Mouse (Mus musculus) ES-E14 (cell line): ENCODE data around the gene Gli3. TPM values are rescaled to one million over a fixed set of nuclear protein-coding genes. Genes with fewer than 3 reads are reported as not detected.

Experiments used
- DNase-seq: peaks from one replicate; pipeline ENCODE4 v3.0.0-alpha.2; 2013; ENCODE audit warnings: low read depth, low spot score
- H3K27ac ChIP-seq: 2 replicates; pipeline ENCODE4 v1.5.1; 2012; ENCODE audit warnings: low read depth, mild to moderate bottlenecking, low read length, moderate library complexity, mixed read lengths; ENCODE audit not compliant: poor library complexity, insufficient read depth, severe bottlenecking
- H3K36me3 ChIP-seq: 2 replicates; pipeline ENCODE4 v1.6.1; 2012; ENCODE audit warnings: mild to moderate bottlenecking, low read length, moderate library complexity, mixed read lengths; ENCODE audit not compliant: control insufficient read depth, poor library complexity, insufficient read depth, severe bottlenecking
- H3K4me1 ChIP-seq, 2 experiments: fragments of 150-350 bp in 1 of 2; sonication (generic) in 1 of 2; 2 replicates each; pipeline ENCODE4 v1.6.1; 2012; ENCODE audit warnings: low read length in 2 of 2, mild to moderate bottlenecking in 1 of 2, mixed read lengths in 1 of 2; ENCODE audit not compliant: control insufficient read depth in 2 of 2, insufficient read depth in 2 of 2, poor library complexity in 1 of 2
- H3K4me3 ChIP-seq, 2 experiments: fragments of 150-350 bp in 1 of 2; sonication (generic) in 1 of 2; 2 replicates each; pipeline ENCODE4 v1.5.1; 2012; ENCODE audit warnings: low read length in 2 of 2, low read depth in 1 of 2, mild to moderate bottlenecking in 1 of 2, mixed read lengths in 1 of 2; ENCODE audit not compliant: insufficient read depth in 1 of 2, poor library complexity in 1 of 2, severe bottlenecking in 1 of 2
- H3K9ac ChIP-seq: 2 replicates; pipeline ENCODE4 v1.6.1; 2012; ENCODE audit warnings: low read depth, mild to moderate bottlenecking, low read length, mixed read lengths; ENCODE audit not compliant: poor library complexity, insufficient read depth, severe bottlenecking
- H3K9me3 ChIP-seq: fragments of 150-350 bp; sonication (generic); 2 replicates; pipeline ENCODE4 v1.6.1; 2012; ENCODE audit warnings: low read depth, mild to moderate bottlenecking, low read length; ENCODE audit not compliant: control insufficient read depth, insufficient read depth
- CHD2 ChIP-seq: IDR thresholded peaks from 2 replicates; pipeline ENCODE4 v1.6.1; 2014; ENCODE audit warnings: mild to moderate bottlenecking, low read depth, low read length, inconsistent platforms
- HCFC1 ChIP-seq: IDR thresholded peaks from 2 replicates; pipeline ENCODE4 v1.6.1; 2012; ENCODE audit warnings: low read length, inconsistent platforms, borderline replicate concordance; ENCODE audit not compliant: insufficient read depth
- MAFK ChIP-seq: IDR thresholded peaks from 2 replicates; pipeline ENCODE4 v1.6.1; 2014; ENCODE audit warnings: mild to moderate bottlenecking, low read depth, low read length, inconsistent platforms; ENCODE audit not compliant: insufficient read depth
- ZC3H11A ChIP-seq: IDR thresholded peaks from 2 replicates; pipeline ENCODE4 v1.6.1; 2012; ENCODE audit warnings: low read depth, mild to moderate bottlenecking, inconsistent platforms, low read length, borderline replicate concordance
- ZNF384 ChIP-seq: IDR thresholded peaks from 2 replicates; pipeline ENCODE4 v1.6.1; 2012; ENCODE audit warnings: low read depth, low read length, inconsistent platforms
- in situ Hi-C, 2 experiments: fragments of 600-800 bp; cut with MboI; formaldehyde crosslinking; loops; one replicate each; pipeline ENCODE4 v1.15.1; 2025; ENCODE audit warnings: low sequenced_read_pairs in 2 of 2, inconsistent platforms in 1 of 2; ENCODE audit not compliant: unreplicated experiment in 2 of 2
- total RNA-seq: library from RNA; depleted of rRNA; stranded (reverse); fragments of 300-350 nt; gene quantifications from 2 replicates; pipeline ENCODE4 v1.2.3, GENCODE M21; 2012

Gene Gli3
- total RNA-seq, 1 experiment, result 9.3 TPM

DNA sequence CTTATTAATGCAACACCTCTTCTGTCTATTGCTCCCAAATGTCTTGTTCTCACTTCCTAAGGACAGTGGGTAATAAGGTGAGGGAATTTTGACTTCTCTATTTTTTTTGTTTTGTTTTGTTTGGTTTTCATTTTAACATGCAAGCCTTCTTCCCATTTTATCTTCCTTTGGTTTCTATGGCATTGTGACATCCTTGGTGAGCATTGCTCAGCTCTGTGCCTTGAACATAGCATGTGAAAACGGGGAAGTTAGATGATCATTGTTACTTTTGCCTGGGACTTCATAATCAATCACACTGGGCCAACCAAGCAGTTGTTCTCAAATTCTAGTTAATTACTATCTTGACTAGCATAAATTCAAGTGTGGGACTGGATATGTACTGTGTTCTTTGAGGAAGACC lies 258.4 kb downstream of the Gli3 start:
- H3K9ac ChIP-seq, result no peak overlapping the region
- TF ChIP-seq HCFC1 (no peak), CHD2 (no peak), ZC3H11A (no peak), MAFK (no peak), ZNF384 (no peak)
- no peak for DNase-seq
- H3K36me3 ChIP-seq, result peaks cover 6% of the 10 kb centered on the region; the same call in 1 of the 2 replicates
- H3K27ac ChIP-seq, result no peak overlapping the region
- H3K4me1 ChIP-seq, result no peaks in the 10 kb centered on the region
- H3K4me3 ChIP-seq, result no peak overlapping the region
- H3K9me3 ChIP-seq, result no peaks in the 10 kb centered on the region
- in situ Hi-C loops, result no loop called here

- no peak for TF ChIP-seq MAFK
- TF ChIP-seq ZC3H11A, result no peak
- no peak for TF ChIP-seq ZNF384
- no peak for TF ChIP-seq HCFC1
- no peak for TF ChIP-seq CHD2
- Histone ChIP-seq H3K9ac (no peak overlapping the region), H3K36me3 (peaks cover 6% of the 10 kb centered on the region; the same call in 1 of the 2 replicates), H3K27ac (no peak overlapping the region), H3K9me3 (no peaks in the 10 kb centered on the region), H3K4me1 (no peaks in the 10 kb centered on the region), H3K4me3 (no peak overlapping the region)
- in situ Hi-C loops, result no loop called here
- no peak for DNase-seq
Observed at GRCm38 (mm10) chr13:15722766-15723379, 259.8 kb downstream of the Gli3 start.

- Histone ChIP-seq H3K27ac (no peak overlapping the region), H3K9ac (no peak overlapping the region), H3K36me3 (peaks cover 6% of the 10 kb centered on the region; the same call in 1 of the 2 replicates), H3K4me3 (no peak overlapping the region), H3K9me3 (no peaks in the 10 kb centered on the region), H3K4me1 (0 out of 4 replicates have a peak, but pooled peaks cover 0 to 2% of the 10 kb centered on the region in 2 experiments)
- no peak for TF ChIP-seq ZNF384
- no peak for TF ChIP-seq MAFK
- TF ChIP-seq ZC3H11A, result no peak
- no peak for TF ChIP-seq CHD2
- TF ChIP-seq HCFC1, result no peak
- in situ Hi-C loops, result no loop called here
- no peak for DNase-seq
Observed at GRCm38 (mm10) chr13:15724723-15725122, 261.7 kb downstream of the Gli3 start.

- H3K9ac ChIP-seq, result no peak overlapping the region
- TF ChIP-seq MAFK (no peak), ZC3H11A (no peak), ZNF384 (no peak), HCFC1 (no peak), CHD2 (no peak)
- no peak overlapping the region for H3K4me3 ChIP-seq
- no peak for DNase-seq
- H3K9me3 ChIP-seq, result no peaks in the 10 kb centered on the region
- H3K36me3 ChIP-seq, result no peaks in the 10 kb centered on the region
- no peak overlapping the region for H3K27ac ChIP-seq
- no peaks in the 10 kb centered on the region for H3K4me1 ChIP-seq
- in situ Hi-C loops, result no loop called here
Observed at GRCm38 (mm10) chr13:15741771-15742170, 278.7 kb downstream of the Gli3 start.

- Histone ChIP-seq H3K9ac (no peak overlapping the region), H3K27ac (no peak overlapping the region), H3K4me3 (no peak overlapping the region), H3K9me3 (no peaks in the 10 kb centered on the region), H3K4me1 (no peaks in the 10 kb centered on the region), H3K36me3 (no peaks in the 10 kb centered on the region)
- DNase-seq, result no peak
- in situ Hi-C loops, result no loop called here
- TF ChIP-seq ZNF384 (no peak), CHD2 (no peak), MAFK (no peak), HCFC1 (no peak), ZC3H11A (no peak)
Observed at GRCm38 (mm10) chr13:15742308-15742707, 279.3 kb downstream of the Gli3 start.
